Mouse (Mus musculus) spleen, adult 2 months (tissue): ENCODE measurements around the gene Ivd.

Experiments used
- CTCF ChIP-seq: fragments of 200-500 bp; IDR thresholded peaks from 2 replicates; pipeline ENCODE4 v1.5.1; 2011; ENCODE audit warnings: mild to moderate bottlenecking, inconsistent platforms; ENCODE audit not compliant: insufficient read depth, insufficient read length, insufficient replicate concordance; ENCODE audit errors: extremely low read depth
- POLR2A ChIP-seq: fragments of 200-500 bp; IDR thresholded peaks from 2 replicates; pipeline ENCODE4 v1.6.1; 2011; ENCODE audit warnings: low read depth, low read length, inconsistent platforms

DNA sequence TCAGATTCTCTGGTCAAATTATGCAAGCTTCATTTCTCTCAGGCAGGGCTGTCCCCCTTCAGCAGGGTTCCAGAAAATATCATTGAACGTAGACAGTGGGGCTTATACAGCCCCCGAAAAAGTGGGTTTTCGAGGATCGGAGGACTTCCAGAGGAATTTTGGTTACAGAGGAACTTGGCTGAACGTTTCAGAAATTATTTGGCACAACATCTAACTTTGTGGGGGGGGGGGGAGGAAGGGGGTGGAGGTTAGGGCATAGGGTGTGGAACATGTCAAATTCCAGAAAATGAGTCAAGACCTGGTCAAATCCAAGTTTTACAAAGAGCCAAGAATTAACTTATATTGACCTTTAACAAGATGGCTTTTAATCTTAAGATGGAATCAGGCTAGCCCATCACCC lies 32.7 kb upstream of the Ivd start:
- TF ChIP-seq POLR2A (no peak), CTCF (no peak)
